Mouse (Mus musculus): ENCODE data around the gene Rgs6.

The Rgs6 gene

DNA sequence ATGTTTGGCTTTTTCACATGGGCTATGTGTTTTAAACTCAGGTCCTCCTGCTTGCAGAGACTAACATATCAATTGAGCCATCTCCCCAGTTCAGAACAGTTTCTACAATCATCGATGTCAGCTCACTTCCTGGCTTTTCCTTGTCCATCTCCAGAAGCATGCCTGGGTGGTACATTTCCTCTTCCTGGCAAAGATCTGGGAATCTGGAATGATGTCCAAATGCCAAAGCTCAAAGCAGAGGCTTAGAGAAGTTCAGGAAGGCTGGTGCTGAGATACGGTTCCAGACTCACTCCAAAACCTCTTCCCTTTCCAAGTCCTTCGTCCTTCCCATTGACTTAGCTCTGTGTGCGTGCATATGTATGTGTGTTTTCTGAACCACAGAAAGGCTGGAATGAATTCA lies 59.8 kb downstream of the Rgs6 start:
- no peak for DNase-seq (ENCODE audit: low read depth, low spot score)

DNA sequence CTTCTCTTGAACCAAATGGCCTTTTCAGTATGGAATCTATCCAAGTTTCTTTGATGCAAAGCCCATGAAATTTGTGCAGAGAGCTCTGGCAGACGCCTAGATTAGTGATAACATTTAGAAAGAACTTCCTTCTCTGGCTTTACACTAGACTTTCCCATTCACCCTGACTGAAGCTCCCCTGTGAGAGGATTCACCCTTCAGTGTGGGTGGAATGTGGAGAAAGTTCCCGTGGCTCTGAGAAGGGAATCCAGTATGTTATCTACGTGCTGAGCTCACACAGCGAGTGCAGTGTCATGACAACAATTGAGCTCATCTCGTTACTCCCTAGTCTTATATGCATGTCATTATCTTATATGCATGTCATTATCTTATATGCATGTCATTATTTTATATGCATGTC lies 61.9 kb downstream of the Rgs6 start:
- no peak for DNase-seq (ENCODE audit: low read depth, low spot score)

DNA sequence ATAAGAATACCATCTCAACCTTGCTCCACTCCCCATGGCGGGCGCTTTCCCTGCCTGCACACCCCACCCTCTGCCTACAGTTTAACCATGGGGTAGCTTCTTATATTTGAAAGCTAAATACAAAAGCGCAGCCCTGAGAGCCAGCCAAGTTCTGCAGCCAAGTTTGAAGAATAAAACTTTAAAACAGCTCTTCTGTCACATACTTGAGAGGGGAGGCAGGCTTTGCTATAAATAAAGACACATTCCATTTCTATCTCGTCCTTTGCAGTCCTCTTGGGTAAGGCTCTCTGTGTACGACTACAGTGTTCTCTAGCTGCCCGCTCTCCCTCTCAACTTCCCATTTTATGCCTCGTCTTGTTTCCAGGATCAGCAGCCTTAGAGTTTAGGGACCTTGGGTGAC lies 76.5 kb downstream of the Rgs6 start:
- no peak for DNase-seq (ENCODE audit: low read depth, low spot score)

GRCm38 (mm10) chr12:82667441-82667840 lies 79.3 kb downstream of the Rgs6 start:
- DNase-seq (ENCODE audit: low read depth, low spot score): no peak

DNA sequence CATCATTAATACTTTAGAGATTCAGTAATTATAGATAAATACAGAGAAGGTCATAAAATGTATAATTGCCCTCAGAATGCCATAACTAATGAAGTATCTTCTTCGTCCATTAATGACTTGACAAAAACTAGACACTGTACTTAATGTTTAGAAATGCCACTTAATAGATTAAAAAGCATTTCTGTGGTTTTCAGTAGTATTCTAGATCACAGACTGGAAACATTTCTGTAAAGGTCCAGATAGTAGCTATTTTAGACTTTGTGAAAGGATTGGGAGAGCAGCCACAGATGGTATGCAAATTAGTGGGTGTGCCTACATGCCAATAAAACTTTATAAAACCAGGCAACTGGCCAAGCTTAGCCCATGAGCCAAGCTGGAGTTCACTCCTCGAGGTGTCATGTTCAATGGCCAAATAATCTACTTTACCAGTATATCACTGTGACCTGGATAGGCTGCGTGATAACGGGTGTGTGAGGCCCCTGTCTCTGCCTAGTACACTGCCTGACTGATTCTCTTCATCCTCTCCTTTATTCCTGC lies 82.2 kb downstream of the Rgs6 start:
- no peak for DNase-seq (ENCODE audit: low read depth, low spot score)

- no peak for DNase-seq (ENCODE audit: low read depth, low spot score)
Measured at GRCm38 (mm10) chr12:82671591-82671990, 83.5 kb downstream of the Rgs6 start.

GRCm38 (mm10) chr12:82675137-82675536 lies 87.0 kb downstream of the Rgs6 start:
- DNase-seq (ENCODE audit: low read depth, low spot score): no peak

DNA sequence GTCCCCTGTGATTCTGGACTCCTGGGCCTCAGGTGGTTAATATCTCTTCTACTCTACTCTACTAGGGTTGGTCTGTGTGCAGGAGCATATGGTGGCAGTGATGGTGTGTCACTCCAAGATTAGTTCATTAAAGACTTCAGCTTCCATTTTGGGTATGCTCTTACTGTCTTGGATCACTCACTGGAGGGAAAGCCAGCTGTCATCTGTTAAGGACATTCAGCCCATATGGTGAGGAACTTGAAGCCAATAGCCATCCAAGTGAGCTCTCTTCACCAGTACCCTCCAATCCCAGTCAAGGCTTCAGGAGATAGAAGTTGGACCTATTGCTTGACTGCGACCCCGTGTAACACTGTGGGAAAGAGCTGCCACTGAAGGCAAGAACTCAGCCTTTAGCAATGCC lies 98.9 kb downstream of the Rgs6 start:
- no peak for DNase-seq (ENCODE audit: low read depth, low spot score)

- DNase-seq (ENCODE audit: low read depth, low spot score): no peak
Measured at GRCm38 (mm10) chr12:82698886-82699527, 110.9 kb downstream of the Rgs6 start.

DNA sequence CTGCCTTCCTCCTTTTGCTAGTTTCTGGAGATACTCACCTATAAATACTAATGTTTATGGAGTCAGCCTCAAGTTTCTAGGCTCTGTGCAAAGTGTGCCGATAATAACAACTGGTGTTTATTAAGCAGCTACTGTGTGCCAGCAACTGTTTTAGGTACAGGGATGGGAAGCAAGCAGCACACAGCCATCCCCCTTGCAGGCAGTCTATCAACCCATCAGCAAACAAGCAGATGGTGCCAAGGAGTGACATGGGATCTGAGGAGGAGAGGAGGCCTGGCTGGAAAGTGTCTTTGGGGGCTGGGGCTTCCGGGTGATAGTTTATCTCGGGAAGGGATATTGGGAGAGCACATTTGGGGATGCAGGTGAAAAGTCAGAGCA lies 111.4 kb downstream of the Rgs6 start:
- no peak for DNase-seq (ENCODE audit: low read depth, low spot score)

GRCm38 (mm10) chr12:82700241-82700640 lies 112.1 kb downstream of the Rgs6 start:
- no peak for DNase-seq (ENCODE audit: low read depth, low spot score)

DNA sequence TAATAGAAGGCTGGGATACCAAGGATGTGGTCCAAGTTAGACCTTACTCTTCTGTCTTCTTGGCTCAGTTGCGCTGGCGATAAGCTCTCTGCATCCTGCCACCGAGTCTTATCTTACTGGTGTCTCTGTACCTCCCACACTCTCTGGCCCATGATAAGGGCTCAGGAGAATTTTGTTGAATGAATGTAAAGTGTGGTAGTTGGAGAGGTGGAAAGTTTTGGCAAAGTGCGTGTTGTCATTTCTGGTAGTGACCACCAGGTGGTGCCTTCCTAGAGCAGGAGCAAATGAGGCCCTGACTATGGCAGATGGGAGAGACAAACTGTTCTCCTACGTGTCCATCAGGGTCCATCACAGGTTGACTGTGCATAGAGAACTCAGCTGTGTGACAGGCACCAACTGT lies 112.7 kb downstream of the Rgs6 start:
- peak; percentile 27 for DNase-seq (ENCODE audit: low read depth, low spot score)

- no peak for DNase-seq (ENCODE audit: low read depth, low spot score)
Measured at GRCm38 (mm10) chr12:82701359-82701758, 113.3 kb downstream of the Rgs6 start.

GRCm38 (mm10) chr12:82710376-82710775 lies 122.3 kb downstream of the Rgs6 start:
- DNase-seq (ENCODE audit: low read depth, low spot score): no peak

DNA sequence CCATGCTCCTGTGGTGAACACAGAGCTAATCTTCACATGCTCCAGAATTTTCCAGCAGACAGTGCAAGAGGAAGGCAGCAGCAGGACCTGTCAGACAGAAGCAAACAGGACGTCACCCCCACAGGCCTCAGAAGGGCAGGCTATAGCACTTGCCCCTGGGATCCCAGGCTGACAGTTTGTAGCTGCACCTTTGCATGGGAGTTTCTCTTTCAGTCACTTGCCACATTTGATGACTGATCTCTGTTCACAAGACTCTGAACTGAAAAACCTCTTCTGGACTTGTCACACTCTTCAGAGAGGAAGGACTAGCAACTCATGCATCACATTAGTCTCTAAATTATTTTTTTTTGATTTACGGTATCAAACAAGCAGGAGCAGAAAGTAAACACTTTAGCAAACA lies 126.2 kb downstream of the Rgs6 start:
- DNase-seq (ENCODE audit: low read depth, low spot score): no peak

GRCm38 (mm10) chr12:82723017-82723540 lies 135.0 kb downstream of the Rgs6 start:
- no peak for DNase-seq (ENCODE audit: low read depth, low spot score)

- no peak for DNase-seq (ENCODE audit: low read depth, low spot score)
Measured at GRCm38 (mm10) chr12:82726255-82726654, 138.2 kb downstream of the Rgs6 start.

DNA sequence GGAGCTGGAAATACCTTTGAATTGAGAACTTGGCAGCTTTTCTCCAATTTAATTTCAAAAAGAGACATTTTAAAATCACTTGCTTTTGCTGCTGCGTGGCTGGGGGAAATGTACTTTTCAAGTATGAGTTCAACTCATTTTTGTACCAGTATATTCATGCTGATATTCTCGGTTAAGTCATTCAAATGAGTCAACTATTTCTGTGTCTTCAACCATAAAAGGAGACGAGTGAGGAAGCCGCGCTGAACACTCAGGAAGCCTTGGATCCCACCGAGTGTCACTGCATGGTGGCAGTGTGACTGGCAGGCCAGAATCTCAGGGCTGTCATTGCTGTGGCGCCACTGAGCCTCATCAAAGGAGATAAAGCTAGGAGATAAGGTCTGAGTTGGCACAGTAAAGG lies 143.5 kb downstream of the Rgs6 start:
- no peak for DNase-seq (ENCODE audit: low read depth, low spot score)

DNA sequence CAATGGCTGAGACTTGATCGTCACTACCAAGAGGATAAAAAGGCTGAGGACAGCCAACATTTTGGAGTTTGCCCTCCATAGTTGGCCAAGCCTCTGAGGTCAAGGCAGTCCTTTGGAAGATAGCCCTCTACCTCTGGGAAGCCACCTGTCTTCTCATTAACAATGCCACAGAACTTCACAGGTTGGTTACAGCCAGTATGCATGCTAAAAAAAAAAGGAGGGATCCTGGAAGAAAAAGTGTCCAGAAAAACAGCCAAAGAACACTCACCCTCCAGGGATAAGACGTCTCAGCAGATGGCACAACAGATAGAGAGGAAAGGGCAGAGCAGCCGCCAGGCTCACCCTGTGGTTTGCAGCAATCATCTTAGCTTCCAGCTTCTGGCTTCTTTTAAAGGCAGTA lies 154.9 kb downstream of the Rgs6 start:
- no peak for DNase-seq (ENCODE audit: low read depth, low spot score)

GRCm38 (mm10) chr12:82744026-82744425 lies 155.9 kb downstream of the Rgs6 start:
- DNase-seq (ENCODE audit: low read depth, low spot score): no peak

- DNase-seq (ENCODE audit: low read depth, low spot score): no peak
Measured at GRCm38 (mm10) chr12:82744826-82745225, 156.7 kb downstream of the Rgs6 start.

DNA sequence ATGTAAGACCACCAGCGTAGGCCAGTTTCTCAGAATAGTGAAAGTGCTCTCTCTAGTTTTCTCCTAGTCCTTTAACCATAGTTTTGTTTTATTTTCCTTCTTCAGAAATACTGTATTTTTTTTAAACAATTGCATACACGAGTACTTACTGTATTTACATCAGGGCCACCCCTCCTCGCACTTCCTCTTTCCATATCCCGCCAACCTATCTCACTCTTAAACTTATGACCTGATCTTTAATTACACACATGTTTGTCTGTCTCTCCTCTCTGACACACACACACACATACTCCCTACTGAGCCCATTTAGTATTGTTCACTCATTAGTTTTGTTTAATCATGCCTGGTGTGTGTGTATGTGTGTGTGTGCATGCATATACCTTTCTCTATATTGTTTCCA lies 159.0 kb downstream of the Rgs6 start:
- DNase-seq (ENCODE audit: low read depth, low spot score): no peak

DNA sequence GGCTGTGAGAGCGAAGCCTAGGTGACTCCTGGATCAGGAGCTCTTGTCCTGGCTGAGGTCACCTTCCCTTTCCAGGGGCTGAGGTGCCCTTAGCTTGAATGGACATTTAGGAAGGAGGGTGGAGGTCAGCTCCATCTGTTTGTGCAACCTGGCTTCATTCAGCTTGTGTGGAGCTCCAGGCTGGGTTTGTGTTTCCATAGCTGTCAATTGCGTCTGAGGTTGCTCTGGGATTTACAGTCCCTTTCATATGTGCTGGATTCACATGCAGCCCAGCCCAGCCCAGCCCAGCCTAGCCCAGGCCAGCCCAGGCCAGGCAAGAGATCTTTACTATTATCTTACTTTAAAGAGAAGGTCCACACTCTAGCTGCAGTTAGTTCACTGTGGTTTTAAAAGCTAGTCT lies 163.8 kb downstream of the Rgs6 start:
- no peak for DNase-seq (ENCODE audit: low read depth, low spot score)

DNA sequence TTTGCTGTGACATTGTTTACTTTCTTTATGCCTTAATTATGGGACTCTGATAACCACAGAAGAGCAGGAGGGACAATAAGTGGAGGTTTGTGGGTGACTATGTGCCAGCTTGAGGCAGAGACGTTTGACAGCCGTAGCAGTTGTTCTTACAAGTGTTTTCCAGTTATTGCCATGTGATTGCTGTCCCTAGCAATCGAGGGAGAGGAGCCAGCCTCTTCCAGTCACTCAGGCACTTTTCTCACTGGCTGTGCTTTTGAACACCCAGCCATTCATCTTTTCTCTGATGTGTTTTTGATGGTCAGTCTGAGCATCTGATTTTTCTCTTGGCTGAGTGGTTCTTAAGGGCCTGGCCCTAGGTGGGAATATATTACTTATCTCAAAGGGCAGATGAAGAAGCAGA lies 166.4 kb downstream of the Rgs6 start:
- no peak for DNase-seq (ENCODE audit: low read depth, low spot score)
